Mouse (Mus musculus) liver, adult 2 months (tissue): ENCODE measurements around the gene Casp7. TPM values are rescaled to one million over a fixed set of nuclear protein-coding genes. Genes with fewer than 3 reads are reported as not detected.
"Not testable (repeated sequence)": the region's sequence is repeated elsewhere in the genome, so short reads cannot be mapped to it uniquely, and the experiment has no call there.

Experiments
- DNase-seq: peaks from one replicate; pipeline ENCODE4 v3.0.0-alpha.2; 2011; ENCODE audit warnings: low read depth, low spot score; ENCODE audit errors: extremely low read depth
- H3K27ac ChIP-seq: fragments of 200-500 bp; replicated peaks from 2 replicates; pipeline ENCODE4 v1.5.1; 2012; ENCODE audit warnings: low read depth, mild to moderate bottlenecking, control low read depth, inconsistent platforms, low read length; ENCODE audit not compliant: insufficient read depth
- H3K27me3 ChIP-seq: fragments of 200-500 bp; 2 replicates; pipeline ENCODE4 v1.6.1; 2012; ENCODE audit warnings: mild to moderate bottlenecking, moderate library complexity, low read length, inconsistent platforms; ENCODE audit not compliant: control insufficient read depth, insufficient read depth
- H3K36me3 ChIP-seq: fragments of 200-500 bp; 2 replicates; pipeline ENCODE4 v1.6.1; 2012; ENCODE audit warnings: low read length, inconsistent platforms; ENCODE audit not compliant: control insufficient read depth, insufficient read depth
- H3K4me1 ChIP-seq: fragments of 200-500 bp; 2 replicates; pipeline ENCODE4 v1.6.1; 2011; ENCODE audit warnings: low read length; ENCODE audit not compliant: control insufficient read depth, insufficient read depth
- H3K4me3 ChIP-seq: fragments of 200-500 bp; 2 replicates; pipeline ENCODE4 v1.5.1; 2011; ENCODE audit warnings: low read depth, mild to moderate bottlenecking, control low read depth, low read length, moderate library complexity; ENCODE audit not compliant: insufficient read depth
- H3K79me2 ChIP-seq: fragments of 200-500 bp; 2 replicates; pipeline ENCODE4 v1.6.1; 2012; ENCODE audit warnings: inconsistent platforms, mild to moderate bottlenecking, low read length, moderate library complexity; ENCODE audit not compliant: control insufficient read depth, insufficient read depth
- H3K9ac ChIP-seq: fragments of 200-500 bp; 2 replicates; pipeline ENCODE4 v1.6.1; 2012; ENCODE audit warnings: low read depth, mild to moderate bottlenecking, control low read depth, inconsistent platforms, low read length
- CTCF ChIP-seq: fragments of 200-500 bp; IDR thresholded peaks from 2 replicates; pipeline ENCODE4 v1.5.1; 2011; ENCODE audit warnings: low read depth, low read length, control low read depth
- POLR2A ChIP-seq: fragments of 200-500 bp; IDR thresholded peaks from 2 replicates; pipeline ENCODE4 v1.6.1; 2011; ENCODE audit warnings: low read length, control low read depth; ENCODE audit not compliant: insufficient read depth; ENCODE audit errors: extremely low read depth
- WGBS: fragments of 180-500 bp; shearing (Covaris S2); methylation state at CpG from one replicate; pipeline ENCODE4 v1.1.7; 2018; 5-methylcytosine and 5-hydroxymethylcytosine counted together
- polyA plus RNA-seq: library from polyadenylated mRNA; depleted of rRNA; stranded (reverse); fragments of >200 nt; gene quantifications from 2 replicates; pipeline ENCODE4 v1.2.3, GENCODE M21; 2012; rRNA removed
- total RNA-seq: library from RNA; depleted of rRNA; stranded (reverse); fragments of >200 nt; gene quantifications from 2 replicates; pipeline ENCODE4 v1.2.3, GENCODE M21; 2014; rRNA removed

The Casp7 gene
- total RNA-seq (27.8 and 38.8 TPM in 2 replicates), polyA plus RNA-seq (15.8 and 19.0 TPM in 2 replicates)

DNA sequence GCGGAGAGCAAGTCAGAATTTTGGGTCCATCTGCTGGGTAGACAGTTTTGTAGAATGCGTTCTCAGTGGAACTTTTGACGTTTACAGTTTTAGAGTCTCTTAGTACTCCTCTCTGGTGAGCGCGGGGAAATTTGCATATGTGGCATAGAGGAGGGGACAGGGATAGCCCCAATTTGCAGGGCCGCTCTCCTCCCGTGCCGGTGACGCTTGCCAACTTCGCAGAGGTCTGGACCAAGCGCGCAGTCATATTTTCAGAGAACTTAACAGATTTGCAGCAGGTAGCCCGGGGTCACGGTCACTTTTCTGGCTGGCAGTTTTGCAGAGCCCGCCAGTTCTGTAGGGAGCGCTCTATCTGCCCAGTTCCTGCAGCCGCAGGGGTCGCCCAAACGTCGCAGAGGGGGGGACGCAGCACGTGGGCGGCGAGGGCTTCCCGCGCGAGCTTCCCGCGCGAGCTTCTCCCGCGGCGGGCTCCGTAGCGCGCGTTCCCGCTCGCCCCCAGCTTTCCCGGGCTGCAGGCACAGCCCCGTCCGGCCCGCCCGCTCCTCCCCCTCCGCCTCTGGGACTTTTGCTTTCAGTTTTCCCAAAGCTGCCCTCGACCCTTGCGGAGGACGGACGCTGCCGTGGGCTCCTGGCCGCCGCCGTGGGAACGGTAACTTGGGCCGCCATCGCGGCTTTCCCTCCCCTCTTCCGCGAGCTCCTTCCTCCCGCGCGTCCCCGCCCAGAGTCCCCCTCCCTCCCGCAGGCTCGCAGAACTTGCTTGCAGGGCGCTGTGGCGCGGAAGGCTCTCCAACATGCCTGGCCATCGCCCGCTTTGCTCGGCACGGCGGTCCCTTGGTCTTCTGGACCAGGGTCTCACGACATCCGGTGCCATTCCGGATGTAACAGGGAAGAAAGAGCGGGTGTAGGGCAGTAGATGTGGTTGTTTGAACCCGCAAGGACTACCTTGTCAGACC, at the start of gene Casp7:
Gene Casp7, plus strand, starts transcription at position 461 of the 953 bp plus-strand sequence.
- Histone ChIP-seq H3K4me3 (peak within 1 kb of the TSS; percentile 67), H3K27ac (peak within 1 kb of the TSS; percentile 58), H3K36me3 (no peaks in the 10 kb centered on the region), H3K4me1 (peaks cover 11% of the 10 kb centered on the region), H3K79me2 (peaks cover 12% of the 10 kb centered on the region; the same call in 1 of the 2 replicates), H3K9ac (peak within 1 kb of the TSS; percentile 77), H3K27me3 (no peaks in the 10 kb centered on the region)
- peak; percentile 68 for DNase-seq
- peak; percentile 61; the same call in 1 of the 2 replicates for TF ChIP-seq POLR2A
- TF ChIP-seq CTCF: no peak
- WGBS: under 1% methylated on average over 69 of the region's 78 CpGs

DNA sequence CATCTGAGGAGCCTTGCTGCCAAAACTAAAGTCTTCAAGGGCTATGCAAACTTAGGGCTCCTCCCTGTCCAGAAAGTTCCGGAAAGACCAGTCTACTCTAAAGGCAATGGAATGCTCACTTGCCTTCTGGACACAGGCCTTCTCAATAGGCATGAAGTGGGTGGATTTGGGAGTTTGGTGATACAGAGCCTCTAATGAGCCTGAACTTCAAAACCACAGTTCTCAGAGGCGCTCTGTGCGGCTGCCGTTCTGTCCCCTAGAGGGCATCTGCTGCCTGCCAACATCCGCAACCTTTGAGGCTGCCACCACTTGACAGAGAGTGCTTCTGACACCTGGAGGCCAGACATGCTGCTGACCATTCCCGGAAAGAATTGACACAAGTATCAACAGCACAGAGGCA, 47.6 kb upstream of the Casp7 start:
- Histone ChIP-seq H3K79me2 (no peaks in the 10 kb centered on the region), H3K27me3 (no peaks in the 10 kb centered on the region; the same call in 1 of the 2 replicates), H3K36me3 (no peaks in the 10 kb centered on the region), H3K4me3 (no peak overlapping the region), H3K9ac (no peak overlapping the region), H3K4me1 (no peaks in the 10 kb centered on the region), H3K27ac (no peak overlapping the region)
- WGBS: 29% methylated on average over 6 of the region's 6 CpGs
- DNase-seq: peak; percentile 50
- TF ChIP-seq POLR2A (no peak), CTCF (peak; percentile 81)

DNA sequence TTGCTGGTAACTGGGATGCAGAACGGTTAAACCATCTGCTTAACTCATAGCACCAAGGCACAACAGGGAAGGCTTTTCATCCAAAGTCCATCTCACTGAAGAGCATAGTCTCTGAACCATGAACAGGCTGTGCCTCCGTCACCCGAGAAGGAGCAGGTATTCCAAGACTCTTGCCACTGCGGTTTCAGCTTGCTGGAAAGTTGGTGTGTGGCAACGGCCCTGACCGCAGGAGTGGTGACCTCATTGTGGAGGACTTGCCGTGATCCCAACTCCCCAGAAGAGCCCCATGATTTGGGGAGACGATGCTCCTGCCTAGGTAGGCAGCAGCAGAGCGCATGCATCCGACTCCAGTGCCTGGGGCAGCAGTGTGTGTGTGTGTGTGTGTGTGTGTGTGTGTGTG, 43.2 kb upstream of the Casp7 start:
- 88% methylated on average over 10 of the region's 10 CpGs for WGBS

DNA sequence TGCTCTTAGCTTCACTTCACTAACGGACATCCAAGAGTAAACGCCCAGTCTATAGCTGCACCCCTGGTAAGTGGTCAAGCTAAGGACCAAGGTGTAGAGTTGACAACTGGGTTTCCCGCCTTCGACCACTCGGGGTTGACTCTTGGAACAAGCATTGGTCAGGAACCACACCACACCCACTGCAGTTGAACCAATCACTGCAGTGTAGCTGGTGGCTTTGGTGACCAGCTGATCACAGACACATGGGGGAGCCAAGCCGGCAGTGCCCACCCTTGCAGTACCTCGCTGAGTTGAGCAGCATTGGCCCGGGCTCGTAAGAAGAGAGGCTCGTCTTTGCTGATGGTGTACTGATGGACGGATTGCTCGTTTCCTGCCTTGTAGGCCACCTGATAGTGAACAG, 41.7 kb upstream of the Casp7 start:
- Histone ChIP-seq H3K9ac (no peak overlapping the region), H3K36me3 (no peaks in the 10 kb centered on the region), H3K4me3 (no peak overlapping the region), H3K27ac (no peak overlapping the region), H3K79me2 (no peaks in the 10 kb centered on the region), H3K4me1 (no peaks in the 10 kb centered on the region), H3K27me3 (no peaks in the 10 kb centered on the region)
- TF ChIP-seq CTCF: no peak
- no peak for TF ChIP-seq POLR2A
- no peak for DNase-seq
- 85% methylated on average over 12 of the region's 12 CpGs for WGBS

More for the DNA sequence above, 43.2 kb upstream of the Casp7 start:
- no peaks in the 10 kb centered on the region for H3K79me2 ChIP-seq
- H3K27me3 ChIP-seq: no peaks in the 10 kb centered on the region
- no peak for TF ChIP-seq CTCF
- no peak for TF ChIP-seq POLR2A
- no peaks in the 10 kb centered on the region for H3K36me3 ChIP-seq
- no peak overlapping the region for H3K4me3 ChIP-seq
- no peak for DNase-seq
- H3K27ac ChIP-seq: no peak overlapping the region
- no peak overlapping the region for H3K9ac ChIP-seq
- H3K4me1 ChIP-seq: no peaks in the 10 kb centered on the region

DNA sequence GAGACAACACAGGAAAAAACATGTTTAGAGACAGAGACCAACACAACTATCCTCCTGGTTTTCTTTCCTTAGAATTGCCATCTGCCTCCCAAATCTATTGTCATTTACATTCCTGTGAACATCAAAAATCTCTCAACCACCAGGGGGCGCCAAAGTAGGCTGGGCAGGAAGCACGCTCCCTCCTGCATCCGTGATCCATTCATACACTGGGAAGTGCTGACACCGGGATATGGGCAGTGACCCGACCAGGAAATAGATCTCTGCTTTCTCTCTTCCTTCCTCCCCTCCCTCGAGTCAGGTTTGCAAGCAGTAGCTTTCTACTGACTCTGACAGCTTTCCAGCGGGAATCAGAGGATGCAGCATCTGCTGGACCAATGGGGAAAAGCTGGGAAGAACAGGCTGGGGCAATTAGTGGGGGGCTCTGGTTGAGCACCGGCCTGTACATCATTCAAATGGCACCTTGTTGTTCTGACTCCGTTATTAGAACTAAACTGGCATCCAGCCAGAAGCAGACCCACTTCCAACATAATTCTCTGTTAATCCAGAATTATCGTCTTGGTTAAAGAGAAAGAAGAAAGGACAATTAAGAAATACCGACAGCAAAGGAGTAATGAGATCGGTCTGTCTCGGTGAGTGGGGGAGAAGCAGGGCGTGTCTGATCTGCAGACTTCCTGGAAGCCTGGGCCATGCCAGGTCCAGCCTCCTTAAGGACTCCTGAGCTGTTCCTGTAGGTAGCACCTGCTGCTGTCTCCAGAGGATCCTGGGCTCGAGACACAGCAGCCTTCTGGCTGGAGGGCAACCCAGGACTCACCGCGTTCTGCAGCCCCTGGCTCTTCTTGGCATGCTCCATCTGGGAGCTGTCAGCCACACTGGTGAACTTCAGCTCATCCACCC, 40.2 kb upstream of the Casp7 start:
- Histone ChIP-seq H3K4me3 (peak overlapping the region; percentile 13; the same call in 1 of the 2 replicates), H3K4me1 (no peaks in the 10 kb centered on the region)

DNA sequence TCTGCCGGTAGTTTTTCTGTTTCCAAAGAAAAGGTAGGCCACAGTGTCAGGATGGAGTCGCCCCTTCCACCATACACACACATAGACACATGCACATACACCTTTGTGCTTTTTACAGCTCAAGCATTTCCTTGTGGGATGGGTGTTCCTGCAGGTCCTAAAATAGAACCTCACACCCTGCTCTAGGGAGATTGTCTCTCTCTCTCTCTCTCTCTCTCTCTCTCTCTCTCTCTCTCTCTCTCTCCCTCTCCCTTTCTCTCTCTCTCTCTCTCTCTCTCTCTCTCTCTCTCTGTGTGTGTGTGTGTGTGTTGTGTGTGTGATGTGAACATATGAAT, 39.6 kb upstream of the Casp7 start:
- H3K9ac ChIP-seq, H3K4me3 ChIP-seq, H3K27me3 ChIP-seq, H3K36me3 ChIP-seq, DNase-seq, H3K79me2 ChIP-seq, H3K4me1 ChIP-seq, H3K27ac ChIP-seq: not testable (repeated sequence)
- WGBS: 68% methylated on average over 2 of the region's 2 CpGs

More for the DNA sequence above, 40.2 kb upstream of the Casp7 start:
- no peaks in the 10 kb centered on the region for H3K79me2 ChIP-seq
- WGBS: 36% methylated on average over 17 of the region's 17 CpGs
- DNase-seq: peak; percentile 52
- H3K27me3 ChIP-seq: no peaks in the 10 kb centered on the region
- no peak overlapping the region for H3K27ac ChIP-seq
- no peak overlapping the region for H3K9ac ChIP-seq
- no peaks in the 10 kb centered on the region for H3K36me3 ChIP-seq
- TF ChIP-seq POLR2A (no peak), CTCF (peak; percentile 90)
